Mouse (Mus musculus) ovary, postnatal 36 days (tissue): ENCODE measurements around the gene Map2k7.
"Not testable (repeated sequence)": the region's sequence is repeated elsewhere in the genome, so short reads cannot be mapped to it uniquely, and the experiment has no call there.

Experiments used
- DNase-seq: peaks from one replicate; pipeline ENCODE4 v3.0.0; 2022; ENCODE audit warnings: low spot score, mixed read lengths

Gene Map2k7

GRCm38 (mm10) chr8:4226739-4227347, 11.7 kb upstream of the Map2k7 start, which contains the start of gene Lrrc8e:
TSS of gene Lrrc8e (plus strand) at chr8:4226827.
- peak; percentile 60 for DNase-seq

GRCm38 (mm10) chr8:4227919-4228318, 10.6 kb upstream of the Map2k7 start:
- no peak for DNase-seq

GRCm38 (mm10) chr8:4229784-4230183, 8.8 kb upstream of the Map2k7 start:
- DNase-seq, result no peak

GRCm38 (mm10) chr8:4230612-4231351, 7.8 kb upstream of the Map2k7 start:
- DNase-seq, result no peak

GRCm38 (mm10) chr8:4237814-4238433, 616 bp upstream of the Map2k7 start:
- no peak for DNase-seq

GRCm38 (mm10) chr8:4239193-4239890, 802 bp downstream of the Map2k7 start:
- DNase-seq, result no peak

- no peak for DNase-seq
Measured at GRCm38 (mm10) chr8:4245061-4245460, 6.5 kb downstream of the Map2k7 start.

GRCm38 (mm10) chr8:4245737-4246136, 7.2 kb downstream of the Map2k7 start:
- no peak for DNase-seq

- no peak for DNase-seq
Measured at GRCm38 (mm10) chr8:4247241-4247640, 8.7 kb downstream of the Map2k7 start.

GRCm38 (mm10) chr8:4247951-4248540, 9.5 kb downstream of the Map2k7 start, which contains the start of gene Tgfbr3l:
TSS of gene Tgfbr3l (plus strand) at chr8:4248214.
- DNase-seq, result peak; percentile 54

GRCm38 (mm10) chr8:4249213-4249612, 10.7 kb downstream of the Map2k7 start:
- peak; percentile 71 for DNase-seq

- peak; percentile 82 for DNase-seq
Measured at GRCm38 (mm10) chr8:4250306-4250970, 11.9 kb downstream of the Map2k7 start.

GRCm38 (mm10) chr8:4252116-4252760, 13.7 kb downstream of the Map2k7 start:
- DNase-seq, result no peak

- peak; percentile 94 for DNase-seq
Measured at GRCm38 (mm10) chr8:4252934-4253841, 14.6 kb downstream of the Map2k7 start, which contains the start of gene Snapc2. TSS of gene Snapc2 (plus strand) at chr8:4253080.

GRCm38 (mm10) chr8:4254001-4254400, 15.5 kb downstream of the Map2k7 start:
- peak; percentile 58 for DNase-seq

- DNase-seq, result not testable (repeated sequence)
Measured at GRCm38 (mm10) chr8:4255471-4255870, 16.9 kb downstream of the Map2k7 start.

- no peak for DNase-seq
Measured at GRCm38 (mm10) chr8:4256911-4257310, 18.4 kb downstream of the Map2k7 start.

- DNase-seq, result no peak
Measured at GRCm38 (mm10) chr8:4257350-4257749, 18.8 kb downstream of the Map2k7 start.

GRCm38 (mm10) chr8:4258233-4258632, 19.7 kb downstream of the Map2k7 start:
- DNase-seq, result peak; percentile 81

GRCm38 (mm10) chr8:4258678-4259077, 20.1 kb downstream of the Map2k7 start:
- DNase-seq, result no peak
